Mouse (Mus musculus) bone marrow macrophage, adult 2 months (primary cell): ENCODE data around the gene Slc39a11.

ENCODE experiments used
- CTCF ChIP-seq: IDR thresholded peaks from 2 replicates; pipeline ENCODE4 v1.5.1; 2012; ENCODE audit warnings: low read depth, mild to moderate bottlenecking, low read length, moderate library complexity
- POLR2A ChIP-seq: IDR thresholded peaks from 2 replicates; pipeline ENCODE4 v1.6.1; 2012; ENCODE audit warnings: mild to moderate bottlenecking, low read depth, low read length, borderline replicate concordance

DNA sequence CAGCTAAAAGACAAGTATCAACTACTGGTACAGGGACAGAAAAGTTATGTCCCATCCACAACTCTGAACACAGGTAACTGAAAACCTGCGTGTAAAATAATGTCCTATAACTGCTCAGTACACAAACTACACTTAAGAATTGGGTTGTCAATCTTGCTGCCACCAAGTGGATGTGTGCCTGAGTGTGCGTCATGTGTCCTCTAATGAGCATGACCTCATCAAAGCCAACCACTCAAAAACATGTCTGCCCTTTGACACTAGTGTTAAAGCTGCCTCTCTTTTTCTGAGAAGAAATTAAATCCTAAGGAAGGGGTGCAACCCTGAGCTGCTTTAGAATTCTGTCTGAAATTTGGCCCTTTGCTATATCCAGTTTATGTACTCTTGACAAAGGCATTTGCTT lies 14.4 kb upstream of the Slc39a11 start:
- TF ChIP-seq CTCF (no peak), POLR2A (no peak)
